9 mouse cellular contexts compared by ENCODE assay signal in genomic region chr12:32893212-32893611, GRCm38 (mm10).
DNase-seq lines count a peak whose midpoint lies in the region; ATAC-seq and TF ChIP-seq lines count a peak whose summit lies in the region.
"Had no signal": no experiment of that assay in that cellular context is flagged by ENCODE, and none has a peak within 500 bp of the region (broad histone marks: within the 10 kb centered on the region; RNA-seq: fewer than 3 reads in every experiment).

No protein-coding gene starts in this region.

- no peaks in the 10 kb centered on the region for H3K36me3 ChIP-seq in MEL (ENCODE audit: control insufficient read depth in 1 of 2, insufficient read depth in 2 of 2, low read length in 2 of 2)
- no peaks in the 10 kb centered on the region for H3K36me3 ChIP-seq in embryonic facial prominence, embryonic 14.5 days (ENCODE audit: control insufficient read depth, insufficient read depth, low read length)

- H3K9me3 ChIP-seq in MEL (replicated peaks; ENCODE audit: insufficient read depth, low read length): no peaks in the 10 kb centered on the region
- no peaks in the 10 kb centered on the region for H3K9me3 ChIP-seq in embryonic facial prominence, embryonic 14.5 days (ENCODE audit: control insufficient read depth, low read length)
- H3K9me3 ChIP-seq: G1E had no signal

- H3K9ac ChIP-seq in MEL (ENCODE audit: control insufficient read depth, low read depth, low read length, poor library complexity, severe bottlenecking): no peak overlapping the region
- H3K9ac ChIP-seq in embryonic facial prominence, embryonic 14.5 days (ENCODE audit: low read depth, low read length): no peak overlapping the region

- no peak for TF ChIP-seq POLR2A in MEL (IDR thresholded peaks at IDR 0.05; ENCODE audit: control insufficient read depth in 1 of 2, insufficient read depth in 1 of 2, low read depth in 1 of 2, low read length in 2 of 2, poor library complexity in 1 of 2)

- H3K79me2 ChIP-seq in MEL (ENCODE audit: control insufficient read depth, insufficient read depth, low read length, poor library complexity): no peaks in the 10 kb centered on the region

- no peak for ATAC-seq in embryonic facial prominence, embryonic 14.5 days (ENCODE audit: low read depth)
- ATAC-seq in megakaryocyte progenitor cell, adult 5-6 weeks (replicated peaks; ENCODE audit: poor library complexity): peak; percentile 63
- no peak for ATAC-seq in erythroid progenitor cell, adult 5-6 weeks (replicated peaks; ENCODE audit: low FRiP score, poor library complexity, severe bottlenecking)

- no peak for TF ChIP-seq EP300 in MEL (IDR thresholded peaks at IDR 0.05; ENCODE audit: low read depth in 1 of 2, low read length in 2 of 2)

- H3K4me1 ChIP-seq in MEL (ENCODE audit: control insufficient read depth in 1 of 2, insufficient read depth in 2 of 2, low read length in 2 of 2): peaks cover 0 to 3% of the 10 kb centered on the region in 2 experiments; a peak in 1 of 4 replicates
- H3K4me1 ChIP-seq in embryonic facial prominence, embryonic 14.5 days (ENCODE audit: control insufficient read depth, insufficient read depth, low read length): peaks cover 4% of the 10 kb centered on the region; the same call in 1 of the 2 replicates

- TF ChIP-seq CTCF in MEL (IDR thresholded peaks at IDR 0.05 in 2 of 3, conservative IDR thresholded peaks at IDR 0.05 in 1 of 3; ENCODE audit: control insufficient read depth in 1 of 3, insufficient read depth in 1 of 3, low read depth in 2 of 3, low read length in 3 of 3, poor library complexity in 1 of 3, severe bottlenecking in 1 of 3): no peak

- DNase-seq in kidney, postnatal 10 days: peak; percentile 45
- no peak for DNase-seq in kidney, adult 8-10 months
- no peak for DNase-seq in MEL (ENCODE audit: low read depth, low spot score)
- DNase-seq in embryonic facial prominence, embryonic 14.5 days (ENCODE audit: low spot score): peak; percentile 41
- no peak for DNase-seq in heart, adult 18-20 months
- DNase-seq in right cerebral cortex, postnatal 36 days (ENCODE audit: low spot score in 2 of 2): no peak

- no peak overlapping the region for H3K27ac ChIP-seq in MEL (ENCODE audit: control insufficient read depth, low read depth, low read length)
- H3K27ac ChIP-seq in embryonic facial prominence, embryonic 14.5 days (replicated peaks; ENCODE audit: low read depth, low read length): no peak overlapping the region

- H3K4me3 ChIP-seq in MEL (ENCODE audit: control insufficient read depth in 1 of 2, insufficient read depth in 1 of 2, low read depth in 2 of 2, low read length in 2 of 2): no peak overlapping the region
- no peak overlapping the region for H3K4me3 ChIP-seq in embryonic facial prominence, embryonic 14.5 days (ENCODE audit: low read depth, low read length)

- WGBS in embryonic facial prominence, embryonic 14.5 days: 36% methylated on average over 12 of the region's 12 CpGs

- no peaks in the 10 kb centered on the region; a peak in 2 of 4 replicates for H3K27me3 ChIP-seq in MEL (ENCODE audit: control insufficient read depth in 1 of 2, insufficient read depth in 2 of 2, low read length in 2 of 2)
- H3K27me3 ChIP-seq in embryonic facial prominence, embryonic 14.5 days (replicated peaks; ENCODE audit: control insufficient read depth, insufficient read depth, low read length): peaks cover 5% of the 10 kb centered on the region; the same call in 1 of the 2 replicates

- H3K4me2 ChIP-seq in embryonic facial prominence, embryonic 14.5 days (ENCODE audit: low read depth, low read length): no peak overlapping the region

- TF ChIP-seq RAD21 in MEL (IDR thresholded peaks at IDR 0.05; ENCODE audit: low read depth, low read length): no peak

TF ChIP-seq in MEL, 35 proteins besides CTCF, POLR2A, EP300 and RAD21:
- TF ChIP-seq NRF1 (IDR thresholded peaks at IDR 0.05; ENCODE audit: insufficient read depth, low read depth, low read length, poor library complexity, severe bottlenecking): no peak
- TF ChIP-seq ELF1 (IDR thresholded peaks at IDR 0.05; ENCODE audit: low read depth, low read length): no peak
- TF ChIP-seq BHLHE40 (IDR thresholded peaks at IDR 0.05; ENCODE audit: borderline replicate concordance, low read depth, low read length): peak; percentile 43; the same call in 1 of the 2 replicates
- no peak for TF ChIP-seq MEF2A (IDR thresholded peaks at IDR 0.05; ENCODE audit: extremely low read depth, insufficient replicate concordance, low read depth, low read length, poor library complexity, severe bottlenecking)
- TF ChIP-seq USF1 (IDR thresholded peaks at IDR 0.05; ENCODE audit: low read depth, low read length): peak; percentile 49; the same call in 1 of the 2 replicates
- no peak for TF ChIP-seq ZKSCAN1 (IDR thresholded peaks at IDR 0.05; ENCODE audit: low read depth, low read length)
- no peak for TF ChIP-seq HCFC1 (IDR thresholded peaks at IDR 0.05; ENCODE audit: low read depth, low read length)
- no peak for TF ChIP-seq TCF12 (IDR thresholded peaks at IDR 0.05; ENCODE audit: low read depth, low read length)
- TF ChIP-seq MAFK (IDR thresholded peaks at IDR 0.05; ENCODE audit: borderline replicate concordance, low read depth, low read length): no peak
- no peak for TF ChIP-seq CHD2 (IDR thresholded peaks at IDR 0.05; ENCODE audit: low read length)
- no peak for TF ChIP-seq POLR2AphosphoS5 (IDR thresholded peaks at IDR 0.05; ENCODE audit: borderline replicate concordance, low read depth, low read length)
- TF ChIP-seq CHD1 (IDR thresholded peaks at IDR 0.05; ENCODE audit: low read depth, low read length): no peak

Comparison
In these comparisons a context has a peak if more than half of its experiments do, and no peak if none do; other contexts are left out.
1. DNase-seq: peak in kidney, postnatal 10 days (single experiment) and embryonic facial prominence, embryonic 14.5 days (single experiment); none in kidney, adult 8-10 months (0 of 2), MEL (single experiment), heart, adult 18-20 months (0 of 2) and right cerebral cortex, postnatal 36 days (0 of 2).